Comparison of ENCODE assay signal across 18 mouse cellular contexts in the genomic region with DNA sequence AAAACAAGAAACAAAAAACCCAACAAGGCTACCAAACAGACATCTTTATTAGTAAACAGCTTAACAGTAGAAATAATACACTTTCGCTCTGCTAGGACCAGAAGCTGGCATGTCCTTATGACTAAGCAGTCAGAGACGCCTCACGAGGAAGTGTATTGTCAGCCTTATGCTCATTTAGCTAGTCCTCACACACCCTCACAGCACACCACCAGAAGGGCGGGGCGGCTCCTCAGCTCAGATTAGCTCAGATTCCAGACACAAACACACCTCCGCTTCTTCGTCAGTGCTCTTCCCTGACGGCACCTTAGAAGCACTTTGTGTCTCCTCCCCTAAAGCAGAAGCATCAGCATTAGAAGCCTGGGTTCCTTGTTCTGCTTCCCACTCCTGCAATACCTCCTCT. TPM values are rescaled to one million over a fixed set of nuclear protein-coding genes. Genes with fewer than 3 reads are reported as not detected.
A peak's percentile ranks its signal among the peaks of the same experiment; 100 is the strongest.
DNase-seq lines count a peak whose midpoint lies in the region; ATAC-seq and TF ChIP-seq lines count a peak whose summit lies in the region.
"Had no signal": no experiment of that assay in that cellular context is flagged by ENCODE, and none has a peak within 500 bp of the region (broad histone marks: within the 10 kb centered on the region; RNA-seq: fewer than 3 reads in every experiment).

No protein-coding gene starts in this region.

- peak; percentile 66 for DNase-seq in left cerebral cortex, adult 11 months (ENCODE audit: low spot score)
- no peak for DNase-seq in left cerebral cortex, postnatal 10 days (ENCODE audit: extremely low spot score in 1 of 2, low spot score in 2 of 2)
- peak; percentile 74 for DNase-seq in ZHBTc4 (ENCODE audit: low read depth, low spot score)
- DNase-seq in left cerebral cortex, adult 2 months (ENCODE audit: extremely low spot score in 1 of 2, low spot score in 2 of 2) = peak; percentile 54 to 70
- DNase-seq in stomach, postnatal 0 days (ENCODE audit: low spot score) = peak; percentile 48
- DNase-seq in gastrocnemius, postnatal 4 days (ENCODE audit: low spot score in 2 of 2) = no peak
- DNase-seq in testis, postnatal 14 days (ENCODE audit: low spot score) = no peak
- no peak for DNase-seq in lung, postnatal 36 days
- DNase-seq: adrenal gland, postnatal 14 days; B cell, adult 2 months; cerebellum, postnatal 10 days; gastrocnemius, postnatal 25 days; liver, postnatal 0 days; thymus, postnatal 25 days had no signal

- TF ChIP-seq CTCF in left cerebral cortex, adult 2 months (IDR thresholded peaks at IDR 0.05) = no peak
- no peak for TF ChIP-seq CTCF in stomach, postnatal 0 days (IDR thresholded peaks at IDR 0.05; ENCODE audit: low read depth)

- H3K9me3 ChIP-seq in stomach, postnatal 0 days (ENCODE audit: control insufficient read depth, low read length) = no peaks in the 10 kb centered on the region
- H3K9me3 ChIP-seq: forebrain, embryonic 13.5 days; hindbrain, embryonic 10.5 days; limb, embryonic 15.5 days; midbrain, embryonic 15.5 days had no signal

- H3K9ac ChIP-seq in stomach, postnatal 0 days (ENCODE audit: low read length) = no peak overlapping the region
- H3K9ac ChIP-seq: forebrain, embryonic 13.5 days; limb, embryonic 15.5 days; liver, postnatal 0 days; midbrain, embryonic 15.5 days had no signal

- ATAC-seq in stomach, postnatal 0 days (ENCODE audit: low FRiP score, low TSS enrichment) = peak; percentile 83
- ATAC-seq: forebrain, embryonic 13.5 days; liver, postnatal 0 days; midbrain, embryonic 15.5 days had no signal

- no peak for TF ChIP-seq EP300 in stomach, postnatal 0 days (optimal IDR thresholded peaks at IDR 0.05)

- H3K27me3 ChIP-seq in stomach, postnatal 0 days (ENCODE audit: control insufficient read depth, insufficient read depth, low read length) = no peaks in the 10 kb centered on the region
- H3K27me3 ChIP-seq: forebrain, embryonic 13.5 days; limb, embryonic 15.5 days; midbrain, embryonic 15.5 days had no signal

- WGBS in stomach, postnatal 0 days = 61% methylated on average over 8 of the region's 8 CpGs

- H3K4me1 ChIP-seq in stomach, postnatal 0 days (replicated peaks; ENCODE audit: control insufficient read depth, insufficient read depth) = no peaks in the 10 kb centered on the region
- H3K4me1 ChIP-seq: forebrain, embryonic 13.5 days; hindbrain, embryonic 10.5 days; limb, embryonic 15.5 days; midbrain, embryonic 15.5 days had no signal

- no peak overlapping the region for H3K4me2 ChIP-seq in stomach, postnatal 0 days (replicated peaks; ENCODE audit: low read depth)
- H3K4me2 ChIP-seq: forebrain, embryonic 13.5 days; limb, embryonic 15.5 days; midbrain, embryonic 15.5 days had no signal

- peaks cover 13% of the 10 kb centered on the region for H3K36me3 ChIP-seq in stomach, postnatal 0 days (ENCODE audit: control insufficient read depth, insufficient read depth, low read length)

- intact Hi-C loops in left cerebral cortex, postnatal 10 days (cut with DNase I) = no loop called here
- intact Hi-C loops in left cerebral cortex, adult 2 months (cut with DNase I) = loop anchor here (10.0 kb wide), 1 partner anchor 507 kb away; no protein-coding TSS in a partner anchor

- no peak overlapping the region for H3K27ac ChIP-seq in left cerebral cortex, adult 2 months
- no peak overlapping the region for H3K27ac ChIP-seq in stomach, postnatal 0 days (replicated peaks)
- H3K27ac ChIP-seq: forebrain, embryonic 13.5 days; hindbrain, embryonic 10.5 days; limb, embryonic 15.5 days; midbrain, embryonic 15.5 days had no signal

- no peak overlapping the region for H3K4me3 ChIP-seq in left cerebral cortex, adult 2 months
- no peak overlapping the region for H3K4me3 ChIP-seq in stomach, postnatal 0 days (ENCODE audit: low read depth, low read length)
- H3K4me3 ChIP-seq: forebrain, embryonic 13.5 days; hindbrain, embryonic 10.5 days; limb, embryonic 15.5 days; midbrain, embryonic 15.5 days had no signal

RNA-seq across cellular contexts. Expression of a gene that starts 9.0 kb away (rescaled TPM):
- total RNA-seq in left cerebral cortex, postnatal 10 days (2021) = 1 to 10 TPM; 5.6 to 6.9 TPM
- total RNA-seq in left cerebral cortex, adult 2 months (2021) = 1 to 10 TPM; 4.5 to 7.6 TPM
- 16.6 and 17.7 TPM in 2 replicates for polyA plus RNA-seq in stomach, postnatal 0 days (2015; fragmentation: Nextera tagmentation; extraction: Ambion mirVana)
- 10 to 100 TPM; 26.2 to 28.6 TPM for total RNA-seq in gastrocnemius, postnatal 4 days (2021)

RNA-seq across cellular contexts. Expression of a gene that starts 36.5 kb away (rescaled TPM):
- 10 to 100 TPM; 47.7 to 49.8 TPM for total RNA-seq in left cerebral cortex, postnatal 10 days (2021)
- 10 to 100 TPM; 31.8 to 37.4 TPM for total RNA-seq in left cerebral cortex, adult 2 months (2021)
- polyA plus RNA-seq in stomach, postnatal 0 days (2015; fragmentation: Nextera tagmentation; extraction: Ambion mirVana) = 16.5 and 16.9 TPM in 2 replicates
- 10 to 100 TPM; 38.8 to 40.7 TPM for total RNA-seq in gastrocnemius, postnatal 4 days (2021)

Comparison
In these comparisons a context has a peak if more than half of its experiments do, and no peak if none do; other contexts are left out.
1. DNase-seq: peak in left cerebral cortex, adult 11 months (single experiment), ZHBTc4 (single experiment), left cerebral cortex, adult 2 months (2 of 2) and stomach, postnatal 0 days (single experiment); none in left cerebral cortex, postnatal 10 days (0 of 2), gastrocnemius, postnatal 4 days (0 of 2), testis, postnatal 14 days (single experiment) and lung, postnatal 36 days (single experiment).